Mouse (Mus musculus) cortical plate, adult 2 months (tissue): ENCODE measurements around the gene Efl1. TPM values are rescaled to one million over a fixed set of nuclear protein-coding genes. Genes with fewer than 3 reads are reported as not detected.

Source experiments
- H3K27ac ChIP-seq: fragments of 200-500 bp; 2 replicates; pipeline ENCODE4 v1.5.1; 2012; ENCODE audit warnings: low read length, control low read depth, inconsistent platforms; ENCODE audit not compliant: insufficient read depth
- H3K4me1 ChIP-seq: fragments of 200-500 bp; 2 replicates; pipeline ENCODE4 v1.6.1; 2011; ENCODE audit warnings: low read length; ENCODE audit not compliant: control insufficient read depth, insufficient read depth
- H3K4me3 ChIP-seq: fragments of 200-500 bp; 2 replicates; pipeline ENCODE4 v1.5.1; 2011; ENCODE audit warnings: mild to moderate bottlenecking, low read length, control low read depth; ENCODE audit not compliant: insufficient read depth
- CTCF ChIP-seq: fragments of 200-500 bp; IDR thresholded peaks from 2 replicates; pipeline ENCODE4 v1.5.1; 2011; ENCODE audit warnings: mild to moderate bottlenecking, control low read depth, low read length; ENCODE audit not compliant: insufficient read depth; ENCODE audit errors: extremely low read depth
- POLR2A ChIP-seq: fragments of 200-500 bp; IDR thresholded peaks from 2 replicates; pipeline ENCODE4 v1.6.1; 2011; ENCODE audit warnings: mild to moderate bottlenecking, low read length, control low read depth; ENCODE audit not compliant: insufficient read depth; ENCODE audit errors: extremely low read depth
- polyA plus RNA-seq: library from polyadenylated mRNA; depleted of rRNA; stranded (reverse); fragments of >200 nt; gene quantifications from 2 replicates; pipeline ENCODE4 v1.2.3, GENCODE M21; 2012

Efl1 gene
- polyA plus RNA-seq, 1 experiment = 7.9 TPM

DNA sequence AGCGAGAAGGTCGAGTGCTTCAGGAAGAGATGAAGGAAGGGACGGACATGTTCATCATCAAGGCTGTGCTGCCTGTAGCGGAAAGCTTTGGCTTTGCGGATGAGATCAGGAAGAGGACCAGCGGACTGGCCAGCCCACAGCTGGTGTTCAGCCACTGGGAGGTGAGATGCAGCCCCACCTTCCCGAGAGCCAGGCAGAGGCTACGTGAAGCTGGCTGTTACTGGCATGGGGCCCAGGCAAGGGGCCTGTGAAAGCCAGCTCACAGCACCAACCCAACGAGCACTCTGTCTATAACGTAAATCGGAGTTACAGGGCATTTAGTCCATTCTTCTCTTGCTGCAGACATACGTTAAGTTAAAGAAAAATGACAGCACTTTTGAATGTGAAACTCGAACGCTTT is 124.1 kb downstream of the Efl1 start:
- no peak for TF ChIP-seq POLR2A
- TF ChIP-seq CTCF = no peak
- Histone ChIP-seq H3K4me3 (no peak overlapping the region), H3K27ac (no peak overlapping the region), H3K4me1 (no peaks in the 10 kb centered on the region)

DNA sequence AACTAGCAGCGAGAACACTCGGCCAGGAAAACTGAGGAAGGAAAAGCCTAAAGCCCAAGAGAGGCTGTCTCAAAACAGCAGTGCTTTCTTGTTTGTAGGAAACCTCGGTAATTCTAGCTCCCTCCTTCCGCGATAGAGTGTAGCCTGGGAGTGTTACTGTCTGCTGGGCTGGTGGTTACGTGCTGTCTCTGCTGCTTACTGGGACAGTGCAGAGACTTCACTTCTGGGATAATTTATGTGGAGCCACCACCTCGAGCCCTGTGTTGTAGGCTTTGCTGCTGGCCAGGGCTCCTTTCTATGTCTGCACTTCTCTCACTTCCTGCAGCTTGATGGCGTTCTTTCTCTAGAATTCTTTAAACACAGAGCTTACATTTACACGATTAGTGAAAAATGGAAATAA is 124.7 kb downstream of the Efl1 start:
- no peak overlapping the region for H3K27ac ChIP-seq
- no peak overlapping the region for H3K4me3 ChIP-seq
- TF ChIP-seq POLR2A = no peak
- no peak for TF ChIP-seq CTCF
- H3K4me1 ChIP-seq = no peaks in the 10 kb centered on the region

DNA sequence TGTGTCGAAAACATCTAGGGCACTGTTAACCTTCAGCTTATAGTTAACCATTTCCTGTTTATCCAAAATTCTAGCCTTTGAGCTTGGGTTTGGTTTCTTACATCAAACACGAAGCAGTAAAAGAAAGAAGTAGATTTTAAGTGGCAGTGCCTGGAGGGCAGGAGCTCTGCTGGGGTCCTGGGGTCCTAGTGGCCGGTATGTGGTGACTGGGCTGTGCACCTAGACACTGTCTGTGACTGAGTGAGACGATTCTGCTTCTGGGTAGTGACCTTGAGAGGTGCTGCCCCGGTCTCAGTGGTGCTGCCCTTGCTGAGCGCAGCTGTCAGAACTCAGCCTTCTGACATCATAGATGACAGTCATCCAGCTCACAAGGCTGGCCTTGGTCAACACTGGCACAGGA is 125.5 kb downstream of the Efl1 start:
- Histone ChIP-seq H3K4me1 (no peaks in the 10 kb centered on the region), H3K4me3 (no peak overlapping the region), H3K27ac (no peak overlapping the region)
- TF ChIP-seq CTCF (no peak), POLR2A (no peak)

DNA sequence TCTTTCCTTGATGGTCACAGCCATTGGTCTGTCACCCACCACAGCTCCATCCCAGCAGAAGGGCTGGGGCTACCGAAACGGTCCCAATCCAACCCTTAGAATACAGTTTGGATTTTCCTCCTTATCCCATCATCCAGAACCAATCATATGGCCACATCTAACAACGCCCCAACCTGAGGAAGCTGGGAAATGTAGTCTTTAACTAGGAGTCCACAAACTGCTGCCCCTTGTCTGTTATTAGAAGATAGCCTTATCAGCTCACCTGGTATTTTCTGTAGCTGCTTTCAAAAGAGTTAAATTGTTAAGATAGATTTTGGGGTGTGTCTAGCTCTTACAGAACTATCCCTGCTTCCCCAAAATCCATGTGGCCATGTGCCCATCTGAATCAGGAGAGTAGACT is 126.7 kb downstream of the Efl1 start:
- Histone ChIP-seq H3K4me3 (no peak overlapping the region), H3K27ac (no peak overlapping the region), H3K4me1 (no peaks in the 10 kb centered on the region)
- no peak for TF ChIP-seq CTCF
- TF ChIP-seq POLR2A = no peak

DNA sequence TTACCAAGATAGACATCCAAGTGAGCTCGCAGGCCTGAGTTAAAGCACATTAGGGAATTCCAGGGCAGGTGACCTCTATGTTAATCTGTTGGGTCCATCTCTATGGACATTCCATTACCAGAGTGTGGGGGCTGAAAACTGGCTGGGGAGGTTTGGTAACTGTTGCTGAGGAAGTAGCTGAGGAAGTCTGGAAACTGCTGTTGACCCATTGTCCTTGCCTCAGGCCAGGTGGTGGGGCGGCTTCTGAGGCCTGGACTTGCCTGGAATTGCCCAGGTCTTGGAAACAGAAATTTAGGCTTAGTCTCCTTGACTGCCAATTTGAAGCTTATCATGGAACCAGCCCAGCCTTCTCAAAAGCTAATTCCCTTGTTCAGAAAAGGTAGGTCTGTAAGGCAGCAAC is 134.7 kb downstream of the Efl1 start:
- H3K4me3 ChIP-seq = no peak overlapping the region
- no peaks in the 10 kb centered on the region for H3K4me1 ChIP-seq
- TF ChIP-seq POLR2A (no peak), CTCF (no peak)
- H3K27ac ChIP-seq = no peak overlapping the region

DNA sequence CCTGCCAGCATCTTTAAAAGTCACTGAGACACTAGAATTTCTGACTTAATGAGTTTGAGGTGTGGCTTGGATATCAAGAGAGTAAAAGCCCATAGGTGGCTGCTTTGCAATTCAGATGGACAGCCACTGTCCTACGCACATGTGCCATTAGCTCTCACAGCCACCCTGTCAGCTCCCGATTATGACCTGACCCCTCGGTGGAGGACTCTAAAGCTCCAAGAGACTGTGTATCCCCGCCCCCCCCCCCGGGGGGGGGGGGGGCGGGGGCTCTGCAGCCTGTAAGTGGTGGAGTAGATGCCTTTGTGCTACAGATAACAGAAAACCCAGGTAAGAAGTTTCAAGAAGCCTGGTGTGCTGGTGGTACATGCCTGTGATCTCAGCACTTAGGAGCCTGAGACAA is 135.3 kb downstream of the Efl1 start:
- Histone ChIP-seq H3K27ac (no peak overlapping the region), H3K4me3 (no peak overlapping the region), H3K4me1 (no peaks in the 10 kb centered on the region)
- TF ChIP-seq POLR2A (no peak), CTCF (no peak)

DNA sequence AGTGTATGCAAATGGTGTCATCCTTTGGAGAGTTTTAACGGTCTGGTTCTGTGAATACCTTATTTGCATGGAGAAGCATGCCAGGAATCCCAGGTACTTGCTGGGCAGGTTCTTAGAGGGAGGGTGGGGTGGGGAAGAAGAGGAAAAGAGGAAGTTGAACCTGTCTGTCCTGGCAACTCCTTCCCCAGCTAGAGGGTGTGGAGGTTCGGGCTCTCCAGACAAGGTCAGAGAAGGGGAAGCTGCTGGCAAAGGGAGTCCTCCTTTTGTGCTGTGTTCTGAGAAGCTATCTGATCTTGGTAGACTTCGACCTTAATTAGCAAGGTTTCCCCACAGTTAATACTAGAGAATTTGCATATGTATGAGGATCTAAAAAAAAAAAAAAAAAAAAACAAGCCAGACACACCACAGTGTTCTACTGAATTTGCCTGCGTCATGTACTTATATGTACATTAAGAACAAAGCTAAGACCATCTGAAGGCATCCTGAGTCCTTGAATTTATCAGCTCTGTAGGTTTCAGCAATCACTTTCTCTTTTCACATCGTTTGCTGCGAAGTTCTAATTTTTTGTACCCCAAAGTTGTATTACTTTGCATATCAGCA is 137.0 kb downstream of the Efl1 start:
- Histone ChIP-seq H3K4me3 (no peak overlapping the region), H3K27ac (no peak overlapping the region), H3K4me1 (no peaks in the 10 kb centered on the region)
- TF ChIP-seq CTCF (no peak), POLR2A (no peak)

DNA sequence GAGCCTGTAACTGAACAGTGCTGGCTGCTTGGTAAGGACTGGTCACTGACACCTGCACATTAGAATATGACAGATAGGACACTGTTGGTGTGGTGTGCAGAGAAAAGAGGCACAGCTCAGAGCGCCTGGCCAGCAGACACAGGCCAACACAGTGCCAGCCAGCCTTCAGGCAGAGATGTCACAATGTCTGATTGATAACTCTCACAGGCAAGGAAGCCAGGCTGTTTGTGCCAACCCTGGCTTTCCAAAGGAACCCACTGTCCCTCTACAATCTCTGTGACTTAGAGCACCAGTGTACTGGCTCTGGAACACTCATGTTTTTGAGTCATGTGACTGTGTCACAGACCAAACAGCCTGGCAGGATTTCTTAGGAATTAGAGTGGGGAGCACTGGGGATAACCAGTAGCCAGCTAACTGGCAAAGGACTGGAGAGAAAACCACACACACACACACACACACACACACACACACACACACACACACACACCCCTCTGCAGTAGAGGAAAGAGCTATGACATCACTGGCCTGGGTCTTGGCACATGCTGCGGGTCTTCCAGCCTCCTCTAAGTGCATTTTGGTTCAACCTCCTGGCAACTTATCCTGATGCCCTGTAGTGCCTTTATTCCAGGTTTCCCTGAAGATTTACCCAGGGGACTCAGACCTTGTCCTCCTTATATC is 137.7 kb downstream of the Efl1 start:
- TF ChIP-seq CTCF = no peak
- no peak for TF ChIP-seq POLR2A
- Histone ChIP-seq H3K4me1 (no peaks in the 10 kb centered on the region), H3K4me3 (no peak overlapping the region), H3K27ac (no peak overlapping the region)

DNA sequence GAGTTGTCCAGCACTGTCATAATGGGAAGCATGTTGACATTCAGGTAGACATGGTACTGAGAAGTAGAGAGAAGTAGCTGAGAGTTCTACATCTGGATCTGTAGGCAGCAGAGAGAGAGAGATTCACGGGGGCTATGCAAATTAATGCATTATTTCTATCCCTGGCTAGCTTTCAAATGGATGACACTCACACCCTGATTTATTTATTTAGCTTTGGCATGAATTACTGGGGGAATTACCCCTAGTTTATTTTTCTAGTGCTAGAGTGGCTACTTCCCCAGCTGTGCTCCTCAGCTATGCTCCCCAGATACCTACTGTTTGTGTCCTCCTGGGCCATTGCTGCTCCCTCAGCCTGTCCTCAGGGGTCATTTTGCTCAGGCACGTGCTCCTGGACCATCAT is 144.2 kb downstream of the Efl1 start:
- Histone ChIP-seq H3K4me3 (no peak overlapping the region), H3K4me1 (no peaks in the 10 kb centered on the region), H3K27ac (no peak overlapping the region)
- TF ChIP-seq CTCF = no peak
- TF ChIP-seq POLR2A = no peak

DNA sequence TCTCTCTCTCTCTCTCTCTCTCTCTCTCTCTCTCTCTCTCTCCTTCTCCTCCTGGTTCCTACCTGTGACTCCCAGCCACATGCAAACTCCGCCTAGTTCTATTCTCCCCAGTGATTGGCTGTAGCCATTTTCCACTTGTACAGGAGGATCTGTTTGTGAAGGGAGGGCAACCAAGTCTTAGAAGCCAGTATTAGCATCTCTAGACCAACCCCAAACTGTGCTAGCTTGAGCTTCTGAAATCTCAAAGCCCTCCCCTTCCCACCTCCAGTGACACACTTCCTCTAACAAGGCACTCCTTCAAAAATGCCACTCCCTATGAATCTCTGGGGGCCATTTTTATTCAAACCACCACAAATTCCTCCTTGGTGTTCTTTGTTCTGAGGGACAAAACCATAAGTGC is 144.7 kb downstream of the Efl1 start:
- H3K4me3 ChIP-seq = no peak overlapping the region
- no peak overlapping the region for H3K27ac ChIP-seq
- no peaks in the 10 kb centered on the region for H3K4me1 ChIP-seq
- TF ChIP-seq CTCF (no peak), POLR2A (no peak)

DNA sequence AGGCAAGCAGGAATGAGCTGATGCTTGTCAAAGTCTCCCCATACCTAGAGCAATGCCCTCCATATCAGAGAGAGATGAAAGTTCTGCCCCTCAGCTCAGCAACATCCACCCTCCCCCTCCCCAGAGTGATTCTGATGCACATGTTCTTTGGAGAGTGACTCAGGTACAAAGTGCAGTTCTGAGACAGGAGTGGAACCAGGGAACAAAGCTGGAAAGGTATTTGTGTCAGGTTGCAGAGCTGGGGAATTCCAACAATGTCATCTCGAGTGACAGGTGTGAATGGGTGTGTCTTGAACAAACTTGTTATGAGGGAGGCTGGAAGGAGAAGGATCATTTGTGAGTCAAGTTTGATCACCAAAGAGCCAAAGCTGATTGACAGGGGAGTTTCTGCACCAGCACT is 146.1 kb downstream of the Efl1 start:
- no peaks in the 10 kb centered on the region for H3K4me1 ChIP-seq
- no peak overlapping the region for H3K27ac ChIP-seq
- TF ChIP-seq POLR2A (no peak), CTCF (no peak)
- H3K4me3 ChIP-seq = no peak overlapping the region

DNA sequence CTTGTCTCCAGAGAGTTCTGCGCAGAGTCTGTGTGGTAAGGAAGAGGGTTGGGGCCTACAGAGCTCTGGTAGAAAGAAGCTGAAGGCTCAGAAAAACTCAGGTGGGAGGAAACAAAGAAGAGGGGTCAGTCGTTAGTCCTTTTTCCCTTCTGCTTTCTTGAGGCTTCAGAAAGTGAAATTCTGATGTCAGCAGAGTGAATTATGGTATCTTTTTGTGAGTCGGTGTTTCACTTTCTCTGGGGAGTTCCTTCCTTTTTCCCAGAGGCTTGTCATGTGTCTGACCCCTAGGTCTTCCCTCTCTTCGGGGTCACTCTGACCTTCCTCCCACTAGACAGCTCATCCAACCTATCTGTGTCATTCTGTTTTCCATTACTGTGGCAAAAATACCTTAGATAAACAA is 153.8 kb downstream of the Efl1 start:
- Histone ChIP-seq H3K4me3 (no peak overlapping the region), H3K4me1 (no peaks in the 10 kb centered on the region), H3K27ac (no peak overlapping the region)

More for the DNA sequence above, 153.8 kb downstream of the Efl1 start:
- TF ChIP-seq CTCF (no peak), POLR2A (no peak)
